Mouse (Mus musculus) lung, postnatal 0 days (tissue): ENCODE results near the gene Rasd1.

Experiments
- CTCF ChIP-seq: IDR thresholded peaks from 2 replicates; pipeline ENCODE4 v1.5.1; 2016; ENCODE audit warnings: antibody characterized with exemption, mild to moderate bottlenecking
- EP300 ChIP-seq: IDR thresholded peaks from 2 replicates; pipeline ENCODE4 v1.6.1; 2016; ENCODE audit warnings: antibody characterized with exemption, mild to moderate bottlenecking, control low read depth

- no peak for TF ChIP-seq CTCF
- no peak for TF ChIP-seq EP300
These were observed 24.1 kb downstream of the Rasd1 start for GRCm38 (mm10) chr11:59940645-59941044.
